Mouse (Mus musculus): ENCODE measurements around the gene Tmc4. TPM values are rescaled to one million over a fixed set of nuclear protein-coding genes. Genes with fewer than 3 reads are reported as not detected.
A peak's percentile ranks its signal among the peaks of the same experiment; 100 is the strongest.
"Not testable (repeated sequence)": the region's sequence is repeated elsewhere in the genome, so short reads cannot be mapped to it uniquely, and the experiment has no call there.

Tmc4 gene
- 104 and 110 TPM in 2 replicates for polyA plus RNA-seq (2015; fragmentation: Nextera tagmentation; extraction: Ambion mirVana)

- Histone ChIP-seq H3K36me3 (ENCODE audit: control insufficient read depth, insufficient read depth, low read length) (no peaks in the 10 kb centered on the region), H3K4me2 (ENCODE audit: low read depth, low read length) (peak within 1 kb of the TSS; percentile 50), H3K4me1 (ENCODE audit: control insufficient read depth, insufficient read depth, low read length) (peaks cover 4% of the 10 kb centered on the region; the same call in 1 of the 2 replicates), H3K4me3 (ENCODE audit: low read length) (peak within 1 kb of the TSS; percentile 49), H3K27ac (ENCODE audit: low read length) (peak within 1 kb of the TSS; percentile 67), H3K9ac (ENCODE audit: low read depth, low read length) (peak within 1 kb of the TSS; percentile 65), H3K27me3 (replicated peaks; ENCODE audit: control insufficient read depth, insufficient read depth, low read length) (no peaks in the 10 kb centered on the region), H3K9me3 (ENCODE audit: control insufficient read depth, low read length) (no peaks in the 10 kb centered on the region)
- peak; percentile 91 for ATAC-seq
- WGBS, result 33% methylated on average over 9 of the region's 9 CpGs
These were observed at the start of gene Tmc4 for GRCm38 (mm10) chr7:3677342-3677741. TSS of gene Tmc4 (minus strand) at chr7:3677553.

GRCm38 (mm10) chr7:3725459-3725858, 48.1 kb upstream of the Tmc4 start:
- not testable (repeated sequence) for H3K9ac ChIP-seq (ENCODE audit: low read depth, low read length); H3K9me3 ChIP-seq (ENCODE audit: control insufficient read depth, low read length); H3K4me3 ChIP-seq (ENCODE audit: low read length); H3K4me1 ChIP-seq (ENCODE audit: control insufficient read depth, insufficient read depth, low read length); H3K4me2 ChIP-seq (ENCODE audit: low read depth, low read length); H3K36me3 ChIP-seq (ENCODE audit: control insufficient read depth, insufficient read depth, low read length); H3K27ac ChIP-seq (ENCODE audit: low read length); H3K27me3 ChIP-seq (replicated peaks; ENCODE audit: control insufficient read depth, insufficient read depth, low read length); ATAC-seq

- not testable (repeated sequence) for H3K27me3 ChIP-seq (replicated peaks; ENCODE audit: control insufficient read depth, insufficient read depth, low read length); ATAC-seq; H3K36me3 ChIP-seq (ENCODE audit: control insufficient read depth, insufficient read depth, low read length); H3K4me2 ChIP-seq (ENCODE audit: low read depth, low read length); H3K4me3 ChIP-seq (ENCODE audit: low read length); H3K4me1 ChIP-seq (ENCODE audit: control insufficient read depth, insufficient read depth, low read length); H3K27ac ChIP-seq (ENCODE audit: low read length); H3K9me3 ChIP-seq (ENCODE audit: control insufficient read depth, low read length); H3K9ac ChIP-seq (ENCODE audit: low read depth, low read length)
- 50% methylated on average over 1 of the region's 3 CpGs for whole genome bisulfite sequencing
These were observed 42.9 kb upstream of the Tmc4 start, which contains the start of gene Pirb for GRCm38 (mm10) chr7:3720268-3720667. TSS of gene Pirb (minus strand) at chr7:3720391.

- no peak for ATAC-seq
- Histone ChIP-seq H3K4me2 (ENCODE audit: low read depth, low read length) (no peak overlapping the region), H3K27me3 (replicated peaks; ENCODE audit: control insufficient read depth, insufficient read depth, low read length) (no peaks in the 10 kb centered on the region), H3K36me3 (ENCODE audit: control insufficient read depth, insufficient read depth, low read length) (no peaks in the 10 kb centered on the region), H3K4me1 (ENCODE audit: control insufficient read depth, insufficient read depth, low read length) (no peaks in the 10 kb centered on the region), H3K9me3 (ENCODE audit: control insufficient read depth, low read length) (no peaks in the 10 kb centered on the region), H3K27ac (ENCODE audit: low read length) (no peak overlapping the region), H3K9ac (ENCODE audit: low read depth, low read length) (no peak overlapping the region), H3K4me3 (ENCODE audit: low read length) (no peak overlapping the region)
- WGBS, result 35% methylated on average over 1 of the region's 1 CpGs
These were observed 37.9 kb upstream of the Tmc4 start for GRCm38 (mm10) chr7:3715249-3715648.

GRCm38 (mm10) chr7:3712264-3712942, 35.0 kb upstream of the Tmc4 start:
- no peak overlapping the region for H3K4me3 ChIP-seq (ENCODE audit: low read length)
- H3K9ac ChIP-seq (ENCODE audit: low read depth, low read length), result no peak overlapping the region
- no peak overlapping the region for H3K27ac ChIP-seq (ENCODE audit: low read length)
- H3K36me3 ChIP-seq (ENCODE audit: control insufficient read depth, insufficient read depth, low read length), result no peaks in the 10 kb centered on the region
- no peak for ATAC-seq
- H3K4me1 ChIP-seq (ENCODE audit: control insufficient read depth, insufficient read depth, low read length), result no peaks in the 10 kb centered on the region
- no peak overlapping the region for H3K4me2 ChIP-seq (ENCODE audit: low read depth, low read length)
- WGBS, result 31% methylated on average over 5 of the region's 5 CpGs
- H3K27me3 ChIP-seq (replicated peaks; ENCODE audit: control insufficient read depth, insufficient read depth, low read length), result no peaks in the 10 kb centered on the region
- H3K9me3 ChIP-seq (ENCODE audit: control insufficient read depth, low read length), result no peaks in the 10 kb centered on the region

GRCm38 (mm10) chr7:3709000-3709399, 31.6 kb upstream of the Tmc4 start:
- H3K9ac ChIP-seq (ENCODE audit: low read depth, low read length), result no peak overlapping the region
- no peak overlapping the region for H3K4me2 ChIP-seq (ENCODE audit: low read depth, low read length)
- ATAC-seq, result no peak
- H3K27ac ChIP-seq (ENCODE audit: low read length), result no peak overlapping the region
- peaks cover 7% of the 10 kb centered on the region; the same call in 1 of the 2 replicates for H3K36me3 ChIP-seq (ENCODE audit: control insufficient read depth, insufficient read depth, low read length)
- no peaks in the 10 kb centered on the region for H3K9me3 ChIP-seq (ENCODE audit: control insufficient read depth, low read length)
- 55% methylated on average over 1 of the region's 1 CpGs for WGBS
- H3K4me3 ChIP-seq (ENCODE audit: low read length), result no peak overlapping the region
- peaks cover 11% of the 10 kb centered on the region for H3K4me1 ChIP-seq (ENCODE audit: control insufficient read depth, insufficient read depth, low read length)
- no peaks in the 10 kb centered on the region for H3K27me3 ChIP-seq (replicated peaks; ENCODE audit: control insufficient read depth, insufficient read depth, low read length)

GRCm38 (mm10) chr7:3708447-3708980, 31.2 kb upstream of the Tmc4 start:
- not testable (repeated sequence) for H3K27ac ChIP-seq (ENCODE audit: low read length); ATAC-seq
- 32% methylated on average over 5 of the region's 5 CpGs for WGBS

GRCm38 (mm10) chr7:3707568-3708413, 30.4 kb upstream of the Tmc4 start:
- WGBS, result 40% methylated on average over 7 of the region's 7 CpGs
- H3K36me3 ChIP-seq (ENCODE audit: control insufficient read depth, insufficient read depth, low read length), result peaks cover 7% of the 10 kb centered on the region; the same call in 1 of the 2 replicates
- no peak overlapping the region for H3K4me3 ChIP-seq (ENCODE audit: low read length)
- peaks cover 11% of the 10 kb centered on the region for H3K4me1 ChIP-seq (ENCODE audit: control insufficient read depth, insufficient read depth, low read length)
- no peak overlapping the region for H3K27ac ChIP-seq (ENCODE audit: low read length)
- ATAC-seq, result no peak
- no peaks in the 10 kb centered on the region for H3K27me3 ChIP-seq (replicated peaks; ENCODE audit: control insufficient read depth, insufficient read depth, low read length)
- no peak overlapping the region for H3K9ac ChIP-seq (ENCODE audit: low read depth, low read length)
- no peak overlapping the region for H3K4me2 ChIP-seq (ENCODE audit: low read depth, low read length)
- H3K9me3 ChIP-seq (ENCODE audit: control insufficient read depth, low read length), result no peaks in the 10 kb centered on the region

More at GRCm38 (mm10) chr7:3708447-3708980, 31.2 kb upstream of the Tmc4 start:
- peaks cover 11% of the 10 kb centered on the region for H3K4me1 ChIP-seq (ENCODE audit: control insufficient read depth, insufficient read depth, low read length)
- not testable (repeated sequence) for H3K27me3 ChIP-seq (replicated peaks; ENCODE audit: control insufficient read depth, insufficient read depth, low read length); H3K9me3 ChIP-seq (ENCODE audit: control insufficient read depth, low read length); H3K9ac ChIP-seq (ENCODE audit: low read depth, low read length); H3K4me2 ChIP-seq (ENCODE audit: low read depth, low read length); H3K4me3 ChIP-seq (ENCODE audit: low read length); H3K36me3 ChIP-seq (ENCODE audit: control insufficient read depth, insufficient read depth, low read length)

GRCm38 (mm10) chr7:3707027-3707426, 29.7 kb upstream of the Tmc4 start:
- no peaks in the 10 kb centered on the region for H3K27me3 ChIP-seq (replicated peaks; ENCODE audit: control insufficient read depth, insufficient read depth, low read length)
- ATAC-seq, result no peak
- WGBS, result 52% methylated on average over 4 of the region's 4 CpGs
- H3K36me3 ChIP-seq (ENCODE audit: control insufficient read depth, insufficient read depth, low read length), result peaks cover 7% of the 10 kb centered on the region; the same call in 1 of the 2 replicates
- no peak overlapping the region for H3K4me3 ChIP-seq (ENCODE audit: low read length)
- H3K9me3 ChIP-seq (ENCODE audit: control insufficient read depth, low read length), result no peaks in the 10 kb centered on the region
- H3K4me1 ChIP-seq (ENCODE audit: control insufficient read depth, insufficient read depth, low read length), result peaks cover 11% of the 10 kb centered on the region
- 0 out of 2 replicates have a peak overlapping the region, but pooled peaks have one; percentile 77 for H3K4me2 ChIP-seq (ENCODE audit: low read depth, low read length)
- no peak overlapping the region for H3K9ac ChIP-seq (ENCODE audit: low read depth, low read length)
- H3K27ac ChIP-seq (ENCODE audit: low read length), result peak overlapping the region; percentile 31; the same call in 1 of the 2 replicates

All from intestine, embryonic 16.5 days (tissue).